36 mouse cellular contexts compared by ENCODE assay signal in genomic region chr1:161500811-161501146, GRCm38 (mm10). TPM values are rescaled to one million over a fixed set of nuclear protein-coding genes. Genes with fewer than 3 reads are reported as not detected.
DNase-seq lines count a peak whose midpoint lies in the region; ATAC-seq and TF ChIP-seq lines count a peak whose summit lies in the region.
"Had no signal": no experiment of that assay in that cellular context is flagged by ENCODE, and none has a peak within 500 bp of the region (broad histone marks: within the 10 kb centered on the region; RNA-seq: fewer than 3 reads in every experiment).

No protein-coding gene starts in this region.

- DNase-seq in 3T3-L1 (ENCODE audit: low read depth, low spot score) (peak; percentile 62), 416B (ENCODE audit: low read depth) (peak; percentile 43)
- DNase-seq in frontal cortex, postnatal 14 days (ENCODE audit: low spot score in 2 of 2): no peak
- no peak for DNase-seq in lung, postnatal 10 days
- DNase-seq in cerebellum, adult 2 months: no peak
- DNase-seq: adrenal gland, postnatal 36 days; cerebellum, adult 11-12 months; cerebellum, postnatal 14 days; gastrocnemius, postnatal 14 days; heart, adult 18-20 months; heart, postnatal 10 days; kidney, adult 9 months; kidney, postnatal 25 days; lung, adult 18-20 months; lung, postnatal 14 days; thymus, adult 18-20 months; thymus, postnatal 36 days had no signal

- TF ChIP-seq CTCF in cerebellum, adult 2 months (IDR thresholded peaks at IDR 0.05; ENCODE audit: borderline replicate concordance, insufficient read depth, low read depth, low read length): no peak

- no peak overlapping the region for H3K27ac ChIP-seq in cerebellum, adult 2 months (ENCODE audit: insufficient read depth, low read length)
- H3K27ac ChIP-seq: embryonic facial prominence, embryonic 12.5 days; forebrain, embryonic 12.5 days; hindbrain, postnatal 0 days; layer of hippocampus, adult 2 months; limb, embryonic 15.5 days; midbrain, embryonic 15.5 days had no signal

- H3K4me2 ChIP-seq in myocyte (ENCODE audit: low read depth): peak overlapping the region; percentile 30
- H3K4me2 ChIP-seq: embryonic facial prominence, embryonic 12.5 days; forebrain, embryonic 12.5 days; heart, embryonic 12.5 days; limb, embryonic 15.5 days; midbrain, embryonic 15.5 days had no signal

- H3K79me2 ChIP-seq in myocyte (ENCODE audit: control insufficient read depth, insufficient read depth): no peaks in the 10 kb centered on the region

- peak; percentile 66 for ATAC-seq in common myeloid progenitor, adult 5-6 weeks (replicated peaks; ENCODE audit: low read depth, poor library complexity, severe bottlenecking)
- ATAC-seq: CD4-positive, CD25-positive, alpha-beta regulatory T cell, adult 4 months; hindbrain, postnatal 0 days; intestine, embryonic 16.5 days; midbrain, embryonic 15.5 days; Patski had no signal

- no peaks in the 10 kb centered on the region for H3K4me1 ChIP-seq in cerebellum, adult 2 months (ENCODE audit: control insufficient read depth, insufficient read depth, low read length)
- H3K4me1 ChIP-seq: forebrain, embryonic 12.5 days; limb, embryonic 15.5 days; midbrain, embryonic 15.5 days had no signal

- no peak overlapping the region for H3K4me3 ChIP-seq in myocyte
- H3K4me3 ChIP-seq in cerebellum, adult 2 months (replicated peaks; ENCODE audit: insufficient read depth, low read depth, low read length): no peak overlapping the region
- H3K4me3 ChIP-seq: embryonic facial prominence, embryonic 12.5 days; erythroblast, embryonic 14.5 days; forebrain, embryonic 12.5 days; heart, embryonic 12.5 days; layer of hippocampus, adult 2 months; limb, embryonic 15.5 days; midbrain, embryonic 15.5 days had no signal

- TF ChIP-seq POLR2A in myocyte (IDR thresholded peaks at IDR 0.05; ENCODE audit: insufficient read length, low read depth): no peak
- no peak for TF ChIP-seq POLR2A in cerebellum, adult 2 months (IDR thresholded peaks at IDR 0.05; ENCODE audit: borderline replicate concordance, insufficient read depth, low read length)

- WGBS in cerebellum, adult 2 months: 91% methylated on average over 4 of the region's 4 CpGs

- no peaks in the 10 kb centered on the region for H3K27me3 ChIP-seq in myocyte (ENCODE audit: control insufficient read depth, insufficient read depth, insufficient read length)
- H3K27me3 ChIP-seq in cerebellum, adult 2 months (ENCODE audit: control insufficient read depth, insufficient read depth, low read length): no peaks in the 10 kb centered on the region
- H3K27me3 ChIP-seq: embryonic facial prominence, embryonic 12.5 days; forebrain, embryonic 12.5 days; heart, embryonic 12.5 days; limb, embryonic 15.5 days; midbrain, embryonic 15.5 days; Patski had no signal

- H3K36me3 ChIP-seq in myocyte (ENCODE audit: control insufficient read depth, insufficient read depth): no peaks in the 10 kb centered on the region
- H3K36me3 ChIP-seq: embryonic facial prominence, embryonic 12.5 days; forebrain, embryonic 12.5 days; heart, embryonic 12.5 days; limb, embryonic 15.5 days; midbrain, embryonic 15.5 days had no signal

- no peak overlapping the region for H3ac ChIP-seq in myocyte (ENCODE audit: control insufficient read depth, insufficient read length)

TF ChIP-seq in myocyte, 11 proteins besides CTCF, POLR2A, EP300 and RAD21:
- TF ChIP-seq TCF12 (IDR thresholded peaks at IDR 0.05; ENCODE audit: insufficient read depth, poor library complexity, severe bottlenecking): no peak
- TF ChIP-seq USF1 (IDR thresholded peaks at IDR 0.05; ENCODE audit: low read depth): no peak
- no peak for TF ChIP-seq MAX (IDR thresholded peaks at IDR 0.05; ENCODE audit: low read depth)
- TF ChIP-seq MYOD1 (IDR thresholded peaks at IDR 0.05; ENCODE audit: control insufficient read depth in 1 of 3, insufficient read length in 2 of 3, low read depth in 2 of 3): no peak
- no peak for TF ChIP-seq TCF3 (IDR thresholded peaks at IDR 0.05; ENCODE audit: insufficient read length, low read depth)
- no peak for TF ChIP-seq POLR2AphosphoS2 (IDR thresholded peaks at IDR 0.05; ENCODE audit: insufficient read length, low read depth)
- TF ChIP-seq E2F4 (IDR thresholded peaks at IDR 0.05; ENCODE audit: insufficient read depth): no peak
- TF ChIP-seq SRF (IDR thresholded peaks at IDR 0.05; ENCODE audit: control insufficient read depth, insufficient read length, low read depth): no peak
- no peak for TF ChIP-seq MYOG (IDR thresholded peaks at IDR 0.05; ENCODE audit: control insufficient read depth in 1 of 3, insufficient read depth in 1 of 3, insufficient read length in 2 of 3, low read depth in 2 of 3)
- TF ChIP-seq REST (IDR thresholded peaks at IDR 0.05; ENCODE audit: insufficient read depth, insufficient read length): no peak
- no peak for TF ChIP-seq CEBPB (IDR thresholded peaks at IDR 0.05; ENCODE audit: insufficient read depth, poor library complexity, severe bottlenecking)

RNA-seq across cellular contexts. Expression of gene Tnfsf18, which starts 6.3 kb away (rescaled TPM):
- not detected in 2 replicates for total RNA-seq in common myeloid progenitor, adult 5-6 weeks (2017)
- 0.02 TPM for polyA plus RNA-seq in myocyte (2012; fragmentation: generic; extraction: Trizol)
- not detected in 2 replicates for polyA plus RNA-seq in cerebellum, adult 2 months (2012; rRNA removed)
- total RNA-seq: adrenal gland, adult 18-20 months; heart, postnatal 10 days; layer of hippocampus, adult 2 months; left cerebral cortex, adult 18-20 months; left cerebral cortex, postnatal 36 days had no signal
- polyA plus RNA-seq: CD4-positive, CD25-positive, alpha-beta regulatory T cell, adult 4 months; embryonic facial prominence, embryonic 12.5 days; erythroblast, embryonic 14.5 days; forebrain, embryonic 12.5 days; hindbrain, embryonic 11.5 days; hindbrain, postnatal 0 days; intestine, embryonic 16.5 days; midbrain, embryonic 15.5 days; neural tube, embryonic 14.5 days; Patski; stomach, embryonic 16.5 days had no signal

Comparison
In these comparisons a context has a peak if more than half of its experiments do, and no peak if none do; other contexts are left out.
1. DNase-seq: peak in 3T3-L1 (single experiment) and 416B (single experiment); none in frontal cortex, postnatal 14 days (0 of 2), lung, postnatal 10 days (single experiment) and cerebellum, adult 2 months (0 of 2).